Mouse (Mus musculus) frontal cortex, postnatal 36 days (tissue): Measurements from ENCODE around the gene Gm13278.
"Not testable (repeated sequence)": the region's sequence is repeated elsewhere in the genome, so short reads cannot be mapped to it uniquely, and the experiment has no call there.

Experiments
- DNase-seq, 2 experiments: peaks; one replicate each; pipeline ENCODE4 v3.0.0; 2022; ENCODE audit warnings: low spot score in 2 of 2

Gene Gm13278

GRCm38 (mm10) chr4:88791250-88791649, at the start of gene Gm13278:
Gm13278 (plus strand) TSS chr4:88791550.
- not testable (repeated sequence) for DNase-seq

GRCm38 (mm10) chr4:88742771-88743371, 48.5 kb upstream of the Gm13278 start:
- no peak for DNase-seq

- DNase-seq: no peak
These were observed 47.1 kb upstream of the Gm13278 start for GRCm38 (mm10) chr4:88744207-88744606.

GRCm38 (mm10) chr4:88749926-88750325, 41.4 kb upstream of the Gm13278 start:
- no peak for DNase-seq

- peak; percentile 71 to 75 for DNase-seq
These were observed 36.5 kb upstream of the Gm13278 start, which contains the start of gene Gm13271 for GRCm38 (mm10) chr4:88754818-88755340. Gm13271 (plus strand) TSS chr4:88754868.

- DNase-seq: peak in 1 of 2 experiments; percentile 9
These were observed 34.5 kb upstream of the Gm13278 start for GRCm38 (mm10) chr4:88756581-88757513.

- peak; percentile 96 for DNase-seq
These were observed 33.7 kb upstream of the Gm13278 start for GRCm38 (mm10) chr4:88757628-88758031.

- DNase-seq: peak in 1 of 2 experiments; percentile 19
These were observed 32.6 kb upstream of the Gm13278 start for GRCm38 (mm10) chr4:88758751-88759150.

- DNase-seq: peak in 1 of 2 experiments; percentile 35
These were observed 31.6 kb upstream of the Gm13278 start, which contains the start of gene Gm13283 for GRCm38 (mm10) chr4:88759610-88760268. Gm13283 (plus strand) TSS chr4:88760119.

- peak; percentile 31 to 43 for DNase-seq
These were observed 30.9 kb upstream of the Gm13278 start for GRCm38 (mm10) chr4:88760431-88760830.

- DNase-seq: peak; percentile 59 to 61
These were observed 29.6 kb upstream of the Gm13278 start for GRCm38 (mm10) chr4:88761776-88762175.

GRCm38 (mm10) chr4:88762341-88762740, 29.0 kb upstream of the Gm13278 start:
- not testable (repeated sequence) for DNase-seq

GRCm38 (mm10) chr4:88763384-88764018, 27.8 kb upstream of the Gm13278 start:
- DNase-seq: peak; percentile 22 to 25

GRCm38 (mm10) chr4:88773534-88773933, 17.8 kb upstream of the Gm13278 start, which contains the start of gene Gm13290:
Gm13290 (plus strand) TSS chr4:88773834.
- not testable (repeated sequence) for DNase-seq

- not testable (repeated sequence) for DNase-seq
These were observed 14.7 kb upstream of the Gm13278 start, which contains the start of gene Gm13289 for GRCm38 (mm10) chr4:88776622-88777021. Gm13289 (plus strand) TSS chr4:88776922.

GRCm38 (mm10) chr4:88779550-88779949, 11.8 kb upstream of the Gm13278 start, which contains the start of gene Gm13272:
Gm13272 (plus strand) TSS chr4:88779850.
- DNase-seq: not testable (repeated sequence)

GRCm38 (mm10) chr4:88780320-88780719, 11.0 kb upstream of the Gm13278 start:
- not testable (repeated sequence) for DNase-seq

- DNase-seq: not testable (repeated sequence)
These were observed 9.5 kb upstream of the Gm13278 start, which contains the start of gene Ifnz for GRCm38 (mm10) chr4:88781831-88782230. Ifnz (plus strand) TSS chr4:88782131.

- DNase-seq: not testable (repeated sequence)
These were observed 9.0 kb upstream of the Gm13278 start for GRCm38 (mm10) chr4:88782335-88782734.

- not testable (repeated sequence) for DNase-seq
These were observed 5.9 kb upstream of the Gm13278 start, which contains the start of gene Gm13276 for GRCm38 (mm10) chr4:88785409-88785808. Gm13276 (plus strand) TSS chr4:88785709.

GRCm38 (mm10) chr4:88788402-88788801, 2.9 kb upstream of the Gm13278 start, which contains the start of gene Gm13277:
Gm13277 (plus strand) TSS chr4:88788632.
- peak; percentile 41 to 76 for DNase-seq
